Mouse (Mus musculus): Measurements from ENCODE around the gene Arl13a.
"Not testable (repeated sequence)": the region's sequence is repeated elsewhere in the genome, so short reads cannot be mapped to it uniquely, and the experiment has no call there.

- TF ChIP-seq CEBPB (IDR thresholded peaks at IDR 0.05; ENCODE audit: insufficient read depth, poor library complexity, severe bottlenecking); POLR2A (IDR thresholded peaks at IDR 0.05; ENCODE audit: insufficient read length, low read depth); MAX (IDR thresholded peaks at IDR 0.05; ENCODE audit: low read depth); TCF12 (IDR thresholded peaks at IDR 0.05; ENCODE audit: insufficient read depth, poor library complexity, severe bottlenecking); E2F4 (IDR thresholded peaks at IDR 0.05; ENCODE audit: insufficient read depth); MYOD1 (IDR thresholded peaks at IDR 0.05; ENCODE audit: control insufficient read depth in 1 of 3, insufficient read length in 2 of 3, low read depth in 2 of 3); MYOG (IDR thresholded peaks at IDR 0.05; ENCODE audit: control insufficient read depth in 1 of 3, insufficient read depth in 1 of 3, insufficient read length in 2 of 3, low read depth in 2 of 3); POLR2AphosphoS2 (IDR thresholded peaks at IDR 0.05; ENCODE audit: insufficient read length, low read depth); USF1 (IDR thresholded peaks at IDR 0.05; ENCODE audit: low read depth); REST (IDR thresholded peaks at IDR 0.05; ENCODE audit: insufficient read depth, insufficient read length): not testable (repeated sequence)
Observed at GRCm38 (mm10) chrX:134187201-134187600, at the start of gene Arl13a.

Data from myocyte (in vitro differentiated cells).